Mouse (Mus musculus) megakaryocyte-erythroid progenitor cell, adult 5-6 weeks (primary cell): Measurements from ENCODE around the gene Aldh5a1. TPM values are rescaled to one million over a fixed set of nuclear protein-coding genes. Genes with fewer than 3 reads are reported as not detected.
A peak's percentile ranks its signal among the peaks of the same experiment; 100 is the strongest.

Experiments
- ATAC-seq: replicated peaks from 2 replicates; pipeline ENCODE4 v1.8.0; 2016; ENCODE audit warnings: mild to moderate bottlenecking, inconsistent platforms; ENCODE audit not compliant: severe bottlenecking, poor library complexity, low FRiP score, low TSS enrichment
- total RNA-seq, 2 experiments: library from RNA; stranded (forward) in 1 of 2; stranded (reverse) in 1 of 2; fragments of 200-1000, 215-1000 nt in 1 of 2; fragments of >200 nt in 1 of 2; fragmentation: Nextera tagmentation in 1 of 2; gene quantifications; 2 replicates each; pipeline ENCODE4 v1.2.3; 2014 to 2017

Aldh5a1 gene
- total RNA-seq, 2 experiments from 2014 or later = 0.05 to 0.24 TPM

DNA sequence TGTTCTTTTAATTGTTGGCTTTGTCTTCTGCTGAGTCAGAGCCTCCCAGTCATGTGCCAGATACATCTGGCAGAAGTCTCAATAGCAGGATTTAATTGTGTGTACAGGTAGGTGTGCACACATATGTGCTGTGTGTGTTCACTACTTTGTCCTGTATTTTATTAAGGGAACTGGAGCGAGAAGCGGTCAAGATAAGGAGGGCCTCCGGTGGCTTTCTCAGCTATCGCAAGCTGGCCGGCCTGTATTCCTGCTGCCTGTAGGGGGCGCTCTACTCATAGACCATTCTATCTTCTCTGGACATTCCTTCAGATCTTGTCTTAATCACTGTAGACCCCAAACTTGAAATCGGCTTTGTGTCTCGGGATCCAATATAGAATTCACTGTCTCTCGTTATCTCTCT is 1.2 kb upstream of the Aldh5a1 start:
- ATAC-seq = peak; percentile 53

DNA sequence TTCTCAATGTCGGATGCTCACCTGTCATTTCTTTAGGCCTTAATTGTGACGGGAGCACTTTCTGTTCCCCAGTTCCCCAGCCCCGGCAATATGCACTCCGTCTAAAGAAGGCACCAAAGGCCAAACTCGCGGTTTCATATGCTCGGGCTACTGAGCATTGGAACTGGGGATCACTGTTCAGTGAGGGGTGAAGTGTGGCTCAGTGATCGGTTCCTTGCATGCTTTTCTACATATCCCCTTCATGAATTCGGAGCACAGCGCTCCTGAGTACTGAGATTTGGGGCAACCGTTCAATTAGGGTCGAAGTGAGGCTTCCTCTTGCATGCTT is 342 bp upstream of the Aldh5a1 start:
- ATAC-seq = no peak

DNA sequence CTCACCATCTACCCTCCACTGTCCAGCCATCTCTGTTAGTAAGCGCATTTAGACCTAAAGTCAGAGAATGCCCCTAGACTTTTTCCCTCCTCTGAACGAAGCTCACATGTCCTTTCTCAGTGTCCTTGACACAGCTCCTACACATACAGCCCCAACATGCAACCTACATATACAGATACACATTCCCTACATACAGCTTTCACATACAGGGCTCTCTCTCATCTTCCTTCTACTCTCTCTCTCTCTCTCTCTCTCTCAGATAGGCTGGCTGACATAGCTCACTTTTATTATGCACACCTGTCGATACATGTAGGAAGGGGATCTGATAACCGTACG is 721 bp downstream of the Aldh5a1 start:
- ATAC-seq = no peak

DNA sequence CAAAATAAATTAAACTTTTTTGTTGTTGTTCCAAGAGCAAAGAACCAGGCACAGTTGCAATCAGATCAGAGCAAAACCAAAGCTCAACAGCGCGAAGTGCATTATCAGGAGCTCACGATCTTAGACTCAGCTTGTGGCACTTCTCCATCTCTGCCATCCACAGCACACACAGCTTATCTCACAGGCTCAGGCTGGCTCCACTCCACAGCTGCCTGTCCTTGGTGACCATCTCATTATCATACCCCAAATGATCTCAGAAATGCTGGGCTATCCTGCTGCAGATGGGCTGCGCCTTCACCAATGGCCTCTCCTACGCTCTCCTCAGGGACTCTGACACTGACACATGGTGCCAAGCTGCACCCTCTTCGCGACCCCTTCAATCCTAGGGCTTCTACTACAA is 4.3 kb downstream of the Aldh5a1 start:
- peak; percentile 91 for ATAC-seq

DNA sequence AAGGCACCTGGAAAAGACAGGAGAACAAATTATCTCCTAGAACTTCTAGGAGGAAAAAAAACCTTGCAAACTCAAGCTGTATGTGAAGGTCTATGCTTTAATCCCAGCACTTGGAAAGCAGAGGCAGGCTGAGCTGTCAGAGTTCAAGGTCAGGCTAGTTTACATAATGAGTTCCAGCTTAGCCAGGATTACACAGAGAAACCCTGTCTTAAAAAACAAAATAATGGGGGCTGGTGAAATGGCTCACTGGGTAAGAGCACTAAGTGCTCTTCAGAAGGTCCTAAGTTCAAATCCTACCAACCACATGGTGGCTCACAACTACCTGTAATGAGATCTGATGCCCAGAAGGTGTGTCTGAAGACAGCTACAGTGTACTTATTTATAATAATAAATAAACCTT is 6.9 kb downstream of the Aldh5a1 start:
- no peak for ATAC-seq

DNA sequence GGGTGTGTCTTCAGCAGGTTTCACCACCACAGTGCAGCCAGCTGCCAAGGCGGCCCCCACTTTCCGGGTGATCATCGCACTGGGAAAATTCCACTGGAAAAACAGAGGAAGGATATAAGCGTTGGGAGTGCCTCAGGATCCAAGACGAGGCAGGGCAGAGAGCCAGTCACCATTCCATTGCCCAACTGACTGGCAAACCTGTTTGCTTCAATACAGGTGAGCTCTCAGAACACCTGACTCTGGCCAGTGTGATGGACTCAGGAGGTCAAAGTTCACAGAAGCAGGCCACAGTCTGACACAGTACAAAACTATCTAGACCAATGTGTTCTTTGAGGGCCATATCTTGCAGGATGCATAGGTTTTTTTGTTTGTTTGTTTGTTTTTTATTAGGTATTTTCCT is 13.5 kb downstream of the Aldh5a1 start:
- ATAC-seq = no peak

DNA sequence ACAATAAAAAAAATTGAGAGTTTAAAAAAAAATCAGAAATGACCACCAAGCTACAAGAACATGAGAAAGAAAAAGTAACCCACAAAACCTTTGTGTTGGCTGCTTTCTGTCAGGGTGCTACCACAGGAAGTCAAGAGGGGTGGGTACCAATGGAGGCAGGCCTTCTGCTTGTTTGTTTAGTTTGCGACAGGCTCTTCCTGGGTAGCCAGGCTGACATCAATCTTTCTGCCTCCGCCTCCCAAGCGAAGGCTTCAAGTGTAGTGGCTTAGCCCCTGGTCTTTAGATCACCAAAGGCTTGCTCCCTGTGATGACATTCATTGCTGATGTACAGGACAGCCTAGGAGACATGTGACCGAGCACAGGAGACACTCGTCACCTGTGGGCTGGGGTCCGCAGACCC is 16.2 kb downstream of the Aldh5a1 start:
- ATAC-seq = no peak

DNA sequence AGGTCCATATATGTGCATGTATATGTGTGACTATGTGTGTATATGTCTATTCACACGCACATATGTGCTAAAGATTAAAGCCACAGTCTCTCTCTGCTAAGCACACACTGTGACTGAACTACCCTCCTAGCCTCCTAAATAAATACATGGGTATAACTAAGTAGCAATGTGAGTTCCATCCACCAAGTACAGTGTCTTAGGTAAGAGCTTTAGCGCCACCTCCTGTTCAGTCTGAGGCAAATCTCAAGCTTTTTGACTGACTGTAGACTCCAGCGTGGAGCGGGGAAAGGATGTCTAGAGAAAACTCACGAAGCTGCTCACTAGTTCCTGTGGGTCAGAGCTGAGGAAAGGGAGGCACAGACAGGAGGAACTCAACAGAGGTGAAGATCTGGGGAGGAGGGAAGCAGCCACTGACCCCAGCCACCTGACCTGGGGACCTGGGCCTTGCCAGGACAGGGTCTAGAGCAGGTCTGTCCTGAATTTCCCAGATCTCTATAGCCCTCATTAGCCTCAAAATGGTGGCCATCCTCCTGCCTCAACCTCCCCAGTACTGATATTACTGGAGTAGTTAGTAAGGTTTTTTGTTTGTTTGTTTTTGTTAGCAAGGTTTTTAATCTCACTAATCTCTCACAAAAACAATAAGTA is 17.0 kb downstream of the Aldh5a1 start:
- peak; percentile 89 for ATAC-seq

DNA sequence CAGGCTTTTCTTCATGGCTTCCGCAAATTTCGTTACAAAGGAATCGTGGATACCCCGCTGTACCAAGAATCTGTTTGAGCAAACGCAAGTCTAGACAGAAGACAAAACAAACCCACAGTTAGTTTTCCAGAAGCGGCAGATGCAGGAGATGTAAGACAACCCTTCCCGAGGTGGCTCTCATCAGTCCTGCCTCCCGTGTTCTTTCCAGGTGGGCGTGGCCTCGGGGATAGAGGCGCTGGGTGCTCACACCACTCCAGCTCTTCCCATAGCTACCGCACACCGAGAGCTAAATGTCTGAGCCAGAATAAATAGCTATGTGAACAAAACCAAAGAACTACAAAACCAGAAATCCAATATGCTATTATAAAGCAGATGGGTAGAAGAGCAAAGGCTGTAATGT is 21.6 kb downstream of the Aldh5a1 start:
- ATAC-seq = no peak

DNA sequence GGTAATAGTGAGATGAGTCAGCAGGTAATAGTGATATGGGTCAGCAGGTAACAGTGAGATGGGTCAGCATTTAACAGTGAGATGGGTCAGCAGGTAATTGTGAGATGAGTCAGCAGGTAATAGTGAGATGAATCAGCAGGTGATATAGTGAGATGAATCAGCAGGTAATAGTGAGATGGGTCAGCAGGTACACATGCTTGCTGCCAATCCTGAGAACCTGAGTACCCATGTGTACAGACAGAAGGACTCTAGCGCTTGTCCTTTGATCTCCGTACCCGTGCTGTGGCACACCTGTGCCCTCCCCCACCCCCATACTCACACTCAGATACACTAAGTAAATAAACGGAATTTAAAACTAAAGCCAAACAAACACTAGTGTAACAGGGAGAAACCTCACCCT is 22.5 kb downstream of the Aldh5a1 start:
- ATAC-seq = no peak

DNA sequence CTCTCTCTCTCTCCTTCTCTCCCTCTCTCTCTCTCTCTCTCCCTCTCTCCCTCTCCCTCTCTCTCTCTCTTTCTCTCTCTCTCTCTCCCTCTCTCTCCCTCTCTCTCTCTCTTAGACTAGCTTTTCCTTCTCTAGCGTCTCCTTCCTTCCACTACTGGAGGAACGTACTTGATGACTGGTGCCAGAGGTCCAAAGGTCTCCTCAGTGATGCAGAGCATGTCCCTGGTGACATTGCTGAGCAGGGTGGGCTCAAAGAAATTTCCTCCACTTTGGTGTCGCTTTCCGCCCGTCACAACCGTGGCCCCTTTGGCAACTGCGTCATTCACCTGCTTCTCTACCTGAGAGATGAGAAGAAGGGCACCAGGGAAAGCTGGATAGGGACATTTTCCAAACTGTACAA is 23.9 kb downstream of the Aldh5a1 start:
- ATAC-seq = no peak

DNA sequence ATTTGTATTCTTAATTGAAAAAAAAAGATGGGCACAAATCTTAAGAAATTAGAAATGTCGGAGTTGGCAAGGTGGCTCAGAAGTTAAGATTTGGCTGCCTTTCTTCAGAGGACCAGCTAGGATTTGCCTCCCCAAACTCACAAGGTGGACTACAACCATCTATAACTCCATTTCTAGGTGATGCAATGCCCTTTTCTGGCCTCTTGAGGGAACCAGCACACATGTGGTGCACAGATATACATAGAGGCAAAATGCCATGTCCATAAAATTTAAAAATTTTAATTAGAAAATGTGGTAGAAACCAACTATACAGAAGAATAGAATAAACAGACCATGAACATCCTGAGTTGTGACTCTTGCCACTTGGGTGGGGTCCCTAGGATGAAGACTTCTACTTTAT is 28.3 kb downstream of the Aldh5a1 start:
- ATAC-seq = peak; percentile 61; the same call in 1 of the 2 replicates

DNA sequence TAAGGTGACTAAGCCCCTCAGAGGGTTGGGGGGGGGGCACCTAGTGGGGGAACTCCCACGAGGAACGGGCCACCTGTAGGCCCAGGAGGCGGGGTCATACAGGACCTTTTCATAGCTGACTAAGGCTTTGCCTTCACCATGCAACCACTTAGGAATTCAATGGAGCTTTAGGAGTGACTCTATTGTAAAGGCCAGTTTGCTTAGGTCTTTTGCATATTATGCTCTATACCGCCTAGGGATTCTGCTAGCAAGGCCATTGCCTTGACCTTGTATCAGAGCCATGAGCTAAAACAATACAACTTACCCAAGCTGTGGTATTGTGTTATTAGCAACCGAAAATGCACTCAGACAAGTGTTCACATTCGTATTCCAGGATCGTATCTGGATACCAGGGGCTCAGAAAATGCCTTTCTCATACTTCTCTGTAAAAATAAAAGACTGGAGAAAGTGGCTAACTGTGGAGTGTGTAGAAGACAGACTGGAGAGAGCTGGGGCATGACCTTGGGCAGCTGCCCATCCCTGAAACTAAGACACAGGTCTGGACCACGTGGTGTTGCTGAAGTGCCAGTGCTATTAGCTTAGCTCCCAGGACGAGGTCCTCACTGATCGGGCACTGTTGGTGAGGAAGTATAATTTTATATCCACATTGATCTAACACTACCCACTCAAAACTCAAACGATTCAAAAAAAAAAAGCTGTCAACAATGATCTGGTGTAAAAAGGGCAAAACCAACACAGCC is 30.5 kb downstream of the Aldh5a1 start:
- ATAC-seq = no peak

DNA sequence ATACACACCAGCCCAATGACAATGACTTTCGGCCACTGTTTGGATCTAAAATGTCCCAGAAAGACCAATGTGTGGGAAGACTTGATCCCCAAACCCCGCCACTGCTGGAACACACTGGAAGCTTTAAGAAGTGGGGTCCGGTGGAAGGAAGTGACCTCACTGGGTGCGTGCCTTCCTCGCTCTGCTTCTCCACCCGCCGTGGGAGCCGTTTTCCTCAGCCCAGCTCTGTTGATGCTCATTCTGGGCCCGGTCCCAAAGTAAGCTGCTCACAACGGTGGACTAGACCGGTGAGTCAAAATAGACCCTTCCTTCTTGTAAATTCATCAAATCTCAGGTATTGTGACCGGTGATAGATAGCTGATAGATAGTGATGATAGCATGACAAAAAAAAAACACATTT is 32.0 kb downstream of the Aldh5a1 start:
- ATAC-seq = no peak

DNA sequence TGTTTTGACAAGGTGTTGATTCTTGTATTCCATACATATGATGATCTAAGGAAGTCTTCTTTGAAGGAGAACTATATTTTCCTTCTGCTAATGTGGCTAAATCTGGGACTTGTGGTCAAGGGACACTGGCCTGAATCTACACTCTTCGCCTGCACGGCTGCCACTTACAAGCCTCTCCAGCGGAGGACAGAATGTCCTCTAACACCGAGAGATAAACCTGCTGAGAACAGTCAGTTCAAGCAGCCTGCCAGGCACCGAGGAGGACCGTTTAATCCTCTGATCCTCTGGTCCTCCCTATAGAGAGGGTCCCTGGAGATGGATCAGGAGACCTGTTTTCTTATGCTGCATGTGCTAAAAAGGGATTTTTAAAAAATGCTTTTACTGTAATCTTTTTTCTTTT is 34.0 kb downstream of the Aldh5a1 start:
- no peak for ATAC-seq

DNA sequence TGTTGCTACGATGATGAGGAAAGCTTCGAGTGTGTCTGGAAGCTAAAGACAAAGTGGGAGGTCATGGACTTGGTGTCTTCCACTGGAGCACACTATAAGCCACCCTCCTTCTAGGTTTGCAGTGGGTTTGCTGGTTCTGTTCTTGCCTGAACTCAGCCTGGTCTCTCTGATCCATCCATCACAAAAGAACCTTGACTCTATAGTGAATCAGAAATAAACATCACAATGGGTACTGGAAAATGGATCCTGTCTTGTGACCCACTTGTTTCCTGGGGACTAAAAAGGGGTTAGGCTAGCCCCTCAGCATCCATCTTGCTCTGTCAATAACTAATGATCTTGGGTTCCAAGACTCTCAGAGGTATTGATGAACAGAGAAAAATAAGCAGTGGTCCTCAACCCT is 35.5 kb downstream of the Aldh5a1 start:
- no peak for ATAC-seq

DNA sequence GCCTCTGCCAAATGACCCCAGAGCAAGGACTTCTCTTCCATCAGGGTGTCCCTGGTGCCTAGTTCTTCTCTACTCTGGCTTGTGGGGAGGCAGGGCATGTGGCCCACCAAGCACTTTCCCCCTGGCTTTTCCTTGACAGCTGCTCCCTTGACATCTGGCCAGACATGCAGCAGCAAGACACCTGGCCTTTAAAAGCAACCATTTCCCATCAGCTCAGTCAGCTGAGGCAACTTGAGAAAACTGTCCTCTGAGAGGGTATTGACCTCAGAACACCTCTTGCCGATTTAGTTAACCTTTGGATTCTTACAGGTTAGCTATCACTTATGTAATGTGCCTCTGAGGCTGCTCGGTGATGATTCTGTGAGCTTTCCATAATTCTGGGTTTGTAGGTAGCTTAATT is 43.6 kb downstream of the Aldh5a1 start:
- ATAC-seq = no peak

DNA sequence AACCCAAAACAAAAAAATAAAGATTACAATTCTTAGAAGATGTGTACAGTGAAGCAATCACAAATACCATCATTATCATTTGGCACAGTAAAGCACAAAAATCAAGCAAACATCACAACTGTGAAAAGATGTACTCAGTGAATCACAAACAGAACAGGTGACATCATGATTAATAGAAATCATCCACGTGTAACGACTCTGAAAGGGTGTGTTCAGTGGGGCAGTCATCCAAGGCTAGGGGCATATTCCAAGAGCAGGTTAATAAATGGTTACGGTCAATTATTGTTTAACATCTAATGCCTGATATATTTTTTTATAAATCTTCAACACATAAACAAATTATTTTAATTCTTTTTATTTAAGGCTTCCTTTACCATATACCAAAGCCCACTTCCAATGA is 44.9 kb downstream of the Aldh5a1 start:
- ATAC-seq = no peak

DNA sequence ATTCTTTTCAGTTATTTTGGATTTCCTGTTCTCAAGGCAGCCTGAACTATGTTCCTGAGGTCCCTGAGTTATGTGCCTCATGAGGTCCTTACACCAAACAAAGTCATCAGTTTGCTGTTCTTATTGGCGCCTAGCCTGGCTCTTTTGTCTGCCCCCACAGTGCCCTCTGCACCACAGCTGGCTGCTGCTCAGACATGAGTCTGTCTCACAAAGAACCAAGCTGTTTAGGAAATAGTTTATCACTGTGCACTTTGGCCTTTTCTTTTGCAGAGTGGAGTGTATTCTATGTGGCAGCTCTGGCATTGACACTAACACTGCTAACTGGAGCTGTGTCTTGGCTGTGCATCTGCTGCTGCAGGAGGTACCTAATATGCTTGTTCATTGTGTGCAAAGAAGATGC is 47.9 kb downstream of the Aldh5a1 start:
- ATAC-seq = no peak

DNA sequence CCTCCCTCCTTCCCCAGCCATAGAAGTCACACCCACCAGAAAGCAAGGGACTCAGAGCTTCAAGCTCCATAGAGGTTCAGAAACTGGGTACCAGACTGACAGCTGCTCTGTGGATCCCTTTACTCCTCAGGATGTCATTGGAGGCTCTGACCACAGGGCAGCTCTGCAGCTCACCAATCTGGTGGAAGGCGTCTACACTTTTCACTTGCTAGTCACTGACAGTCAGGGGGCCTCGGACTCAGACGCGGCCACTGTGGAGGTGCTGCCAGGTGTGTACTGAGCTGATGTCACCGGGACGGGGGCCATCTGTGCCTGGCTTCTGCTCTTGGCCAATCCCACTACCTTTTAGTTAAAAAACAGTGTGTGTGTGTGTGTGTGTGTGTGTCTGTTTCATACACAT is 55.0 kb downstream of the Aldh5a1 start:
- ATAC-seq = no peak

DNA sequence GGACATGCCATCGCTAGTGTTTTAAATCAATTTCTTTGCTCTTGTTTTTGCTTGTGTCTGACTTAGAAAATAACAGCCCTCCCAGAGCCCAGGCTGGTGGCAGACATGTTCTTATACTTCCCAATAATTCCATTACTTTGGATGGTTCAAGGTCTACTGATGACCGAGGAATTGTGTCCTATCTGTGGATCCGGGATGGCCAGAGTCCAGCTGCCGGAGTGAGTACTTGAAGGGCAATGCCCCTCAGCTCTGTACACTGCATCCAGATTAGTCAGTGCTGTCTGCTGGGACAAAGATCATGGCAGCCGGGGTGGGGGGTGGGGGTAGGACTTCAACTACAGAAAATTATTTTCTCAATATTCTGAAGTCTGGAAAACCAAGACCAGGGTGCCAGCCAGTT is 56.8 kb downstream of the Aldh5a1 start:
- ATAC-seq = no peak

DNA sequence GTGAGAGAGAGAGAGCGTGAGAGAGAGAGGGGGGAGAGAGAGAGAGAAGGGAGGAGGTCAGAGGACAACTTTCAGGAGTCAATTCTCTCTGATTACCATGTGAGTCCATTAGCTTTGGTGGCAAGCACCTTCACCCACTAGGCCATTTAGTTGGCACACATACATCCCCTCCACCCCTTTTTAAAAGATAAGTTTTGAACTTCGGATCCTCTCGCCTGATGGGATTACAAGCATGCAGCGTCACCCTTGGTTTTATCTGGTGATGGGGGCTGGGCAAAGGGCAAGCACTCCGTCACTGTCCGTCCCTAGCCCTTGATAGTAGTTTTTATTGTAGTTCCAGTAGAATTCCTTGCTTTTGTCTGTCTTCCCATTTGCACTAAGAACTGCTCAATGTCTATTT is 57.3 kb downstream of the Aldh5a1 start:
- ATAC-seq = no peak
